Mouse (Mus musculus): Measurements from ENCODE around the gene Rack1.

GRCm38 (mm10) chr11:48796290-48796689, 3.8 kb upstream of the Rack1 start:
- TF ChIP-seq CEBPB (IDR thresholded peaks at IDR 0.05; ENCODE audit: low read depth) = no peak
- TF ChIP-seq USF1 (IDR thresholded peaks at IDR 0.05; ENCODE audit: low read depth) = no peak
- TF ChIP-seq CTCF (IDR thresholded peaks at IDR 0.05; ENCODE audit: control insufficient read depth, insufficient read depth, insufficient read length) = no peak
